Mouse (Mus musculus) neural tube, embryonic 15.5 days (tissue): ENCODE results near the gene Limd1. TPM values are rescaled to one million over a fixed set of nuclear protein-coding genes. Genes with fewer than 3 reads are reported as not detected.

Experiments used
- ATAC-seq: fragments of 200-750 bp; cut with Nextera tagmentation; 2 replicates; pipeline ENCODE4 v1.8.0; 2017; ENCODE audit warnings: mild to moderate bottlenecking, moderate TSS enrichment, moderate library complexity; ENCODE audit not compliant: low FRiP score
- H3K27ac ChIP-seq: fragments of 300-500 bp; sonication (generic); replicated peaks from 2 replicates; pipeline ENCODE4 v1.5.1; 2015; ENCODE audit warnings: mild to moderate bottlenecking, inconsistent platforms
- H3K27me3 ChIP-seq: fragments of 300-500 bp; sonication (generic); replicated peaks from 2 replicates; pipeline ENCODE4 v1.6.1; 2015; ENCODE audit warnings: inconsistent platforms
- H3K36me3 ChIP-seq: fragments of 300-500 bp; sonication (generic); 2 replicates; pipeline ENCODE4 v1.6.1; 2015; ENCODE audit warnings: inconsistent platforms
- H3K4me1 ChIP-seq: fragments of 300-500 bp; sonication (generic); 2 replicates; pipeline ENCODE4 v1.6.1; 2015; ENCODE audit warnings: inconsistent platforms
- H3K4me2 ChIP-seq: fragments of 300-500 bp; sonication (generic); 2 replicates; pipeline ENCODE4 v1.6.1; 2015; ENCODE audit warnings: inconsistent platforms, mild to moderate bottlenecking, moderate library complexity
- H3K4me3 ChIP-seq: fragments of 300-500 bp; sonication (generic); replicated peaks from 2 replicates; pipeline ENCODE4 v1.5.1; 2015; ENCODE audit warnings: mild to moderate bottlenecking, inconsistent platforms
- H3K9ac ChIP-seq: fragments of 300-500 bp; sonication (generic); replicated peaks from 2 replicates; pipeline ENCODE4 v1.6.1; 2015; ENCODE audit warnings: mild to moderate bottlenecking, inconsistent platforms
- H3K9me3 ChIP-seq: fragments of 300-500 bp; sonication (generic); replicated peaks from 2 replicates; pipeline ENCODE4 v1.6.1; 2016; ENCODE audit warnings: inconsistent platforms
- WGBS: fragments of 180-500 bp; shearing (Covaris S2); methylation state at CpG from one replicate; pipeline ENCODE4 v1.1.7; 2015; ENCODE audit warnings: mixed read lengths; 5-methylcytosine and 5-hydroxymethylcytosine counted together
- polyA plus RNA-seq: library from polyadenylated mRNA; unstranded; fragments of >200 nt; fragmentation: Nextera tagmentation; extraction: Ambion mirVana; gene quantifications from 2 replicates; pipeline ENCODE4 v1.2.1, GENCODE M21; 2015

Limd1 gene
- polyA plus RNA-seq, 1 experiment from 2014 or later = 10.9 TPM

DNA sequence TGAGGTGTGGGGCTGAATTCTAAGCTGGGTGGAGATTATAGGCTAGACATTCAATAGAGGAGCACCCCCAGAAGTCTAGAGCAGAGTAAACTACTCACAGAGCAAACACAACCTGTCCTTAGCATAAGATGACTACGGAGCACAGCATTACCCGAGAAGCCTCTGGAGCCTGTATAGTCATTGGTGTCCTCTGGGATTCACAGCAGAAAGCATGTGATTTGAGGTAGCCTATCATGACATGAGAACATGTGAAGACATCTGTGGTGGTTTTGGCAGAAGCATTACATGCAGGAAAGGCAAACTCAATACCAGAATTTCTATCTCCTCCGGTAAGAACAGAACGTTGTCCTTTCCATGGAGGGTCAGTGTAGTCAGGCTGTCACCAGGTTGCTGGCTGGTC, 7.1 kb downstream of the Limd1 start:
- Histone ChIP-seq H3K9me3 (no peaks in the 10 kb centered on the region), H3K9ac (no peak overlapping the region), H3K4me1 (peaks cover 23% of the 10 kb centered on the region; the same call in 1 of the 2 replicates), H3K27me3 (no peaks in the 10 kb centered on the region), H3K4me3 (no peak overlapping the region), H3K36me3 (no peaks in the 10 kb centered on the region), H3K4me2 (no peak overlapping the region), H3K27ac (no peak overlapping the region)
- WGBS = 80% methylated on average over 4 of the region's 4 CpGs
- no peak for ATAC-seq

DNA sequence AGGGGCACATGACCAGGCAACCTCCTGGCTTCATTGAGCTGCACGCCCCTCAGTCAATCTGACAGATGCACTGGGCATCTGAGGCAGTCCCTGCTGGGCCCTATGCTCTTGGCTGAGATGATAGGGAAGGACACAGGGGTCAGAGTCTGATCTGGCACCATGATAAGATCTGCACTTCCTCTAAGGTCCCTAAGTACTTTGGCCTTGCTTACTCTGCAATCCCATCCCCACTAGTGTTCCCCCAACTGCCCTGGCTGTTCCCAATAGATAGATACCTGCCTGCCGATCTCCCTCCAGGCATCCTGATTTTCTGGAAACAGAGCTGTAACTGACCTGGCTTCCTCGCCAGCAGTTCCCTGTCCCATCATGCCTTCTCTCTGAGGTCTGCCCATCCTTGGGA, 8.1 kb downstream of the Limd1 start:
- no peak overlapping the region for H3K9ac ChIP-seq
- ATAC-seq = no peak
- 83% methylated on average over 3 of the region's 3 CpGs for WGBS

DNA sequence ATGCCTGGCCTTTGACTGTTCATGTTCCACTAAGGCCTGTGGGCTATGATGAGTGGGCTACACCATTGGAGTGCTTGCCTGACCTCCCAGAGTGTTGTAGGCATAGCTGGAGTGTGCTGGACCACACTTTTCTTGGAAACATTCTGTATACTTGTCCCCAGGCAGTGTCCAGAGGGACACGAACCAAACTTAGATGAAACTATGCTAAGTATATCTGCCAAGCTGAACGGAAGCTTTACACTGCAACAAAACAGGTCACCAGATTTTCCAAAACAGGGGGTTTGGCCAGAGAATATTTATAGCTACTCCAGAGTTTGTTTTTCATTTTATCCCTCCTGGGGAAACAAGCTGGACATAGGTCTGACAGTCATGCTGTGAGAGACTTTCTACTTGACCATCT, 10.6 kb downstream of the Limd1 start:
- Histone ChIP-seq H3K36me3 (no peaks in the 10 kb centered on the region), H3K27ac (no peak overlapping the region), H3K4me3 (no peak overlapping the region), H3K27me3 (no peaks in the 10 kb centered on the region), H3K4me1 (peaks cover 23% of the 10 kb centered on the region), H3K9me3 (no peaks in the 10 kb centered on the region), H3K4me2 (no peak overlapping the region), H3K9ac (no peak overlapping the region)
- 85% methylated on average over 2 of the region's 2 CpGs for WGBS
- ATAC-seq = no peak

More for the DNA sequence above, 8.1 kb downstream of the Limd1 start:
- peaks cover 26% of the 10 kb centered on the region; the same call in 1 of the 2 replicates for H3K4me1 ChIP-seq
- no peaks in the 10 kb centered on the region for H3K9me3 ChIP-seq
- no peak overlapping the region for H3K27ac ChIP-seq
- no peaks in the 10 kb centered on the region for H3K36me3 ChIP-seq
- H3K4me2 ChIP-seq = no peak overlapping the region
- H3K27me3 ChIP-seq = no peaks in the 10 kb centered on the region
- no peak overlapping the region for H3K4me3 ChIP-seq

DNA sequence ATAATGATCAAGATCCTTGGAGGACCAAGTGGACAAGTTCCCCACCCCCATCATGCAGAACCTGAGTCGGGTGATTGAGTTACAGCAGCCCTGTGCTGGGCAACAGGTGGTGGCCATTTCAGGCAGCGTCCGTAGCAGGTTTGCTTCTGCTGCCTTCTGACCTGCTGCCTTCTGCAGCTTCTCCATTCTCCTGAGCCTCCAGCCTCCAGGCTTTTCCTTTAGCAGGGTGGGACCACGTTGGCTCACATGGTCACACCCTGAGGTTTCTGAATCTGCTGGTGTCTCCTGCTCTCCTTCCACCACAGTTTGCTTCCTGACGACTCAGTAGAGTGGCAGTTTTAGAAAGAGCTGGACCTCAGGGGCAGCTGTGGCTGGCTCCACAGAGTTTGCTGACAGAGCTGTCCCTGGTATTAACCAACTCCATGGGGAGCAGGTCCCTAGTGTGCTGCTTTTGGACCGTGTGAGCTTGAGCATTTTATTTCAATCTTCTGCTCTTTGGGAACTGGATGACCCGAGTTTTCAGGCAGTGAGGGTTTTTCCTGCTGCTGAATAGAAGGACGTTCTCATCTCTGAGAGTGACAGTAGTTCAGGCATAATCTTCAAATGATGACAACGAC, 11.3 kb downstream of the Limd1 start:
- 82% methylated on average over 9 of the region's 9 CpGs for WGBS
- Histone ChIP-seq H3K9me3 (no peaks in the 10 kb centered on the region), H3K4me1 (peaks cover 23% of the 10 kb centered on the region), H3K4me2 (no peak overlapping the region), H3K36me3 (no peaks in the 10 kb centered on the region), H3K9ac (no peak overlapping the region), H3K4me3 (no peak overlapping the region), H3K27ac (no peak overlapping the region), H3K27me3 (no peaks in the 10 kb centered on the region)
- no peak for ATAC-seq

DNA sequence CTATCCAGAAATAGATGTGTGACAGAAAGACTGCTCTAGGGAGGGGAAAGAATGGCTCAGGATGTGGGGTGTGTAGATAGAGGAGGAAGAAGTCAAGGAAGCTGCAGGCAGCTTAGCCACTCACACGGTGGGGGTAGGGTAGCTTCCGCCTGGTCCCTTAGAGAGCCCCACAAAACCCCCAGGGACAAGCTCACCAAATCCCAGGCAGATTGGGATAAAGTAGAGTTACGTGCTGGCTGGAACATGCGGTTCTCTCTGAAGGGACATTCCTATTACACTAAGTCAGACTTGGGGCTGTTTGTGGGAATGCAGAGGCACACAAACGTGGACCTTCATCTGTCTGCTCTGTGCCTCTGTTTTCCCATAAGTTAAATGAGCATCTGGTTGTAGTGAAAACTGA, 12.4 kb downstream of the Limd1 start:
- H3K9me3 ChIP-seq = no peaks in the 10 kb centered on the region
- no peak overlapping the region for H3K27ac ChIP-seq
- H3K27me3 ChIP-seq = no peaks in the 10 kb centered on the region
- WGBS = 77% methylated on average over 5 of the region's 5 CpGs
- no peak overlapping the region for H3K9ac ChIP-seq
- no peak overlapping the region for H3K4me2 ChIP-seq
- no peak overlapping the region for H3K4me3 ChIP-seq
- H3K36me3 ChIP-seq = no peaks in the 10 kb centered on the region
- no peak for ATAC-seq
- H3K4me1 ChIP-seq = peaks cover 23% of the 10 kb centered on the region

DNA sequence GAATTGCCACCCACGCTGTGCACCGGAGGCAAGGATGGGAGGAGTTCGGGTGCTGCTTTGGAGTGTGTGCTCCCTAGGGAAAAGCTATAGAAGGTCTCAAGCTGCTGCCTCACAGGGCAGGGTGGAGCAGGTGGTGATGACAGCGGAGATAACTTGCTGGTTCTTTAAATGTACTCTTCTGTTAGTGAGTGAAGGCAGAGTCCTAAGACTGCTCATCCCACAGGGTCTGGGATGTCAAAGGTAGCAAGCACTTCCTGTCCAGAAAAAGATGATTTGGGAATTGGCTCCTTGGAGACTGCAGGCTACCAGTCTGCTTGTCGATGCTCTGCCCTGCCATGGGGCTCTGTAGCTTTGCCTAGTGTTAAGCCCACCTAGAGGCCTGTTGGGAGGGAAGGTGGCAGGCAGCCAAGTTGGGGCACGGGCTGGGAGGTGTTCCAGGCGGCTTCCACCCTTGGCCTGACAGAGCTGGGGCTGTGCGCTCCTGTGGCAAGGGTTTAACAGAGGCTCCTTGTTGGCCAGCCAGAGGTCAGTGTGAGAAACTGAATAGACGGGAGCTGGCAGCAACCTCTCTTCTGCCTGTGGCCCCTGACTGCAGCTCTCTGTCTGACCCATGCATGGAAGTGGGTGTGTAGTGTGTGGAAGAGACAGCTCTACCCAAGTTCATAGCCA, 13.5 kb downstream of the Limd1 start:
- H3K4me2 ChIP-seq = no peak overlapping the region
- H3K9ac ChIP-seq = no peak overlapping the region
- ATAC-seq = peak; percentile 66; the same call in 1 of the 2 replicates
- H3K4me1 ChIP-seq = peaks cover 26% of the 10 kb centered on the region
- H3K27me3 ChIP-seq = no peaks in the 10 kb centered on the region
- H3K4me3 ChIP-seq = no peak overlapping the region
- peak overlapping the region; percentile 43 for H3K27ac ChIP-seq
- whole genome bisulfite sequencing = 66% methylated on average over 9 of the region's 9 CpGs
- H3K9me3 ChIP-seq = no peaks in the 10 kb centered on the region
- H3K36me3 ChIP-seq = no peaks in the 10 kb centered on the region

DNA sequence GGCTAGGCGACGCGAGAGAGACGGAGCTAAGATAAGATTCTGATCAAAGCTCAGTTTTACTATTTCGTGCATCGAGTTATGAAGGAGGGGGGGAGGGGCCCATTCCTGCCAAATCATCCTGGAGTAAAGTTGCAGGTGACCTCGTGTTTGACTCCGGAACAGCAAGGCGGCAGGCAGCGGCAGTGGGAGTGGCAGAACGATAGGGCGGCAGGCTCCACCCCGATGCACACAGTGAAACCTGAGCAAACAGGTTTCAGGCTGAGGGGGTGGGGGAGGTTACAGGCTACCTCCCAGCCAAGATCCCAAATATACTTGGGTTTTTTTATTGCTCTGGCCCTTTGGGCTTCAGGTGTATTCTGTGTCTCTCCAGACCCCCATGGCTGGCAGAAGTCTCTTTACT, 18.2 kb downstream of the Limd1 start:
- no peaks in the 10 kb centered on the region for H3K9me3 ChIP-seq
- no peak overlapping the region for H3K4me3 ChIP-seq
- 29% methylated on average over 13 of the region's 13 CpGs for WGBS
- H3K4me1 ChIP-seq = peaks cover 11% of the 10 kb centered on the region
- no peak overlapping the region for H3K27ac ChIP-seq
- no peaks in the 10 kb centered on the region for H3K27me3 ChIP-seq
- H3K36me3 ChIP-seq = no peaks in the 10 kb centered on the region
- H3K4me2 ChIP-seq = peak overlapping the region; percentile 40
- no peak for ATAC-seq
- H3K9ac ChIP-seq = no peak overlapping the region

DNA sequence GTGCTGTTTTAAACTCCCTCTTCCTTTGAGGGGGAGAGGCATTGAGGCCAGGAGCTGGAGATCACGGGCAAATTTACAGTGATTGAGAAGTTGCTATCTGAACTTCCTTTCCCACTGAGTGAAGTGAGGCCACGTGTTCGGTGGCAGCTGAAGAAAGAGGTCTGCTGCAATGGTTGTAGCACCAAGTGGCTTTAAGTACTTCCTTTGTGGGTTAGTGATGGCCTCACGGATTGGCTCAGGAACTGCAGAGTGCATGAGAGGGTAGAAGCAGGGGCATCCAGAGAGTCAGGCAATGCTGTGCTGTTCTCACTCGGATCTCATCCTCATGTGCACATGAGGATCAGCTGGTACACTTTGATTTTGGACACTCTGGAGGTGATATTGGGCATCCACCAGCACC, 19.4 kb downstream of the Limd1 start:
- no peak overlapping the region for H3K27ac ChIP-seq
- WGBS = 91% methylated on average over 5 of the region's 5 CpGs

DNA sequence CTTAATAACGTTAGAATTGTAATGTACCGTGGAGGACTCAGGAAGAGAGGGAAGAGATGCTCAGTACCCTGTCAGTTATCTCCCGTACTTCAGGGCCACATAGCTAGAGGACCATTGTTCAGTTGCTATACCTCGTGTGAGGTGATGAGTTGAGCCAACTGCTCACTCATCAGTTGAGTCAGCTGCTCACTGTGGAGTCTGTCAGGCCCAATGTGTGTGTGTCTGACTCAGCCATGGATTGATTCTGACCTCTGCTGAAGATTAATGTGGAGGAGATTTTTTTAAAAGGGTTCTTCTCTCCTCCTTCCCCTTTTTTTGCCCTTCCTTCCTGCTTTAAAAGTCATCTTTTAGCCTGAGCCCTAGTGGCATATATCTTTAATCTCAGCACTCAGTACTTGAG, 22.0 kb downstream of the Limd1 start:
- H3K36me3 ChIP-seq = no peaks in the 10 kb centered on the region
- no peak for ATAC-seq
- no peak overlapping the region for H3K9ac ChIP-seq
- H3K4me3 ChIP-seq = no peak overlapping the region
- no peaks in the 10 kb centered on the region for H3K27me3 ChIP-seq
- peaks cover 4% of the 10 kb centered on the region; the same call in 1 of the 2 replicates for H3K4me1 ChIP-seq
- H3K27ac ChIP-seq = no peak overlapping the region
- no peak overlapping the region for H3K4me2 ChIP-seq
- no peaks in the 10 kb centered on the region for H3K9me3 ChIP-seq
- whole genome bisulfite sequencing = 89% methylated on average over 4 of the region's 4 CpGs

More for the DNA sequence above, 19.4 kb downstream of the Limd1 start:
- Histone ChIP-seq H3K4me2 (no peak overlapping the region), H3K9ac (no peak overlapping the region), H3K27me3 (no peaks in the 10 kb centered on the region), H3K9me3 (no peaks in the 10 kb centered on the region), H3K4me3 (no peak overlapping the region), H3K4me1 (peaks cover 4% of the 10 kb centered on the region; the same call in 1 of the 2 replicates), H3K36me3 (no peaks in the 10 kb centered on the region)
- no peak for ATAC-seq

DNA sequence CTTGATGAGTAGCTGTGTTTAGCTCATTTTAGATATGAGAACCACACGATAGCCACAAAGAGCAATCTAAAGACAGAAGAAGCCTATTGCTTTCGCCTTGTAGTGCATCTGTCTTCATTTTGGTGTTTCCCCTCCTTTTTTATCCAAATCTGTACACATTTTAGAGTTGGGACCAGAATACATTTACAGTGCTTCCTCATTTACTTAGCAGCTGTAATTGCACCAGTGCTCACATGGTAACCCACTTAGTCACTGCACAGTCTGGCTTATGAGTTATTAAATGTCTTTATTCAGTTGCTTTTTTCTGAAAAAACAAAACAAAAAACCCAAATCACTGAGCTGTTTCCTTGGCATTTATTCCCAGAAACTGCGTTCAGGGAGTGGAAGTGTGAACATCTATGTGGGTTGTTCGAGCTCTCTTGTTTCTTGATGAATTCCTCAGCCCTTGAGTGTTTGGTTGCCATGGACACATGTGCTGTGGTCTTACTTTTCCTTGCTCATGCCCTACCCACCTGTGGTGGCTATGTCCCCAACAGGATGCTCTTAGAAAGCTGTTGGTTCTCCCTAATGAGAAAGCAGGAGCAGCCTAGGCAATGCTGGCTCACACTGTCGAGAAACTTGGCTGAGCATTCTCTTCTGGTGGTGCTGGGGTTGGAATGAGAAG, 24.8 kb downstream of the Limd1 start:
- Histone ChIP-seq H3K4me1 (no peaks in the 10 kb centered on the region), H3K36me3 (no peaks in the 10 kb centered on the region), H3K4me3 (no peak overlapping the region), H3K9ac (no peak overlapping the region), H3K27me3 (no peaks in the 10 kb centered on the region), H3K9me3 (no peaks in the 10 kb centered on the region), H3K4me2 (no peak overlapping the region), H3K27ac (no peak overlapping the region)
- no peak for ATAC-seq
- 75% methylated on average over 5 of the region's 5 CpGs for WGBS

DNA sequence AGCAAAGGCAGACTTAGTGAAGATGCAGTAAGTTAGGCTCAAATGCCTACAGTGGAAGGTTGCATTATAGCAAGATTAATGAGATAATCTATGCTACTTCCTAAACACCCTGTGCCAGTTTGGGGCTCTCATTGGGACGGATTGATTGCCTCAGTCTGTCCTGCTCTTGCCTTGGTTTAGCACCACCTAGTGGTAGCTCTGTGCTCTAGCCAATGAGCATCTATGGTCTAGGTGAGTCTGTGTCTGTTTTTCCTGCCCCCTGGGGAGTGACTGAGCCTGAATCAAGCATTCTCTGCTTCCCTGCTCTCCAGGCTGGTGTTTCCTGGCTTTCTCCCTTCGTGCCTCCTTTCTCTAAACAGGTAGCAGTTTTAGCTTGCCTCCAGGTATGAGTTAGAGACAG, 25.8 kb downstream of the Limd1 start:
- peak; percentile 59; the same call in 1 of the 2 replicates for ATAC-seq
- Histone ChIP-seq H3K9ac (no peak overlapping the region), H3K4me1 (no peaks in the 10 kb centered on the region), H3K4me2 (no peak overlapping the region), H3K27ac (no peak overlapping the region), H3K9me3 (no peaks in the 10 kb centered on the region), H3K4me3 (no peak overlapping the region), H3K36me3 (no peaks in the 10 kb centered on the region), H3K27me3 (no peaks in the 10 kb centered on the region)
- WGBS = 5% methylated on average over 2 of the region's 2 CpGs

DNA sequence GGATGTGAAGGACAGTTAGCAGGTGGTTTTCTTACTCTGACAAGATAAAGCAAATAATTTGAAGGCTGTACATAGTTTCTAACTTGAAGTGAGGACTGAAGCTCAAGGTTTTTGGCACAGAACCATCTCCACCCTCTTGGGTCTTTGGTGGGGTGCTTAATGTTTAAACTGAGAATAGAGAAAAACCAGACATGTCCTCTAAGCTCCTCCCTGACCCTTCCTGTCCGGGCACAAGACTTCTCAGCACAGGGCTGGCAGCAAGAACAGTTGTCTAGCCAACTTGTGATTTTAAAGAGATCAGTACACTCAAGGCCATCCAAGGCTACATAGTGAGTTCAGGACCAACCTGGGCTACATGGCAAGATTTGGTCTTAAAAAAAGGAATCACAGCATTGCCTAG, 27.1 kb downstream of the Limd1 start:
- Histone ChIP-seq H3K4me2 (no peak overlapping the region), H3K4me3 (no peak overlapping the region), H3K36me3 (no peaks in the 10 kb centered on the region), H3K27me3 (no peaks in the 10 kb centered on the region), H3K9ac (no peak overlapping the region), H3K9me3 (no peaks in the 10 kb centered on the region), H3K4me1 (peaks cover 8% of the 10 kb centered on the region), H3K27ac (no peak overlapping the region; the same call in 1 of the 2 replicates)
- WGBS = 86% methylated on average over 1 of the region's 1 CpGs
- ATAC-seq = no peak
